Mouse (Mus musculus): Measurements from ENCODE around the gene Trim80.

- TF ChIP-seq MAZ (IDR thresholded peaks at IDR 0.05; ENCODE audit: low read depth, low read length) (no peak), MXI1 (IDR thresholded peaks at IDR 0.05; ENCODE audit: low read depth, low read length) (no peak), TAL1 (IDR thresholded peaks at IDR 0.05; ENCODE audit: low read length) (no peak), E2F4 (IDR thresholded peaks at IDR 0.05; ENCODE audit: borderline replicate concordance, low read depth, low read length) (no peak), CTCF (IDR thresholded peaks at IDR 0.05 in 2 of 3, conservative IDR thresholded peaks at IDR 0.05 in 1 of 3; ENCODE audit: control insufficient read depth in 1 of 3, insufficient read depth in 1 of 3, low read depth in 2 of 3, low read length in 3 of 3, poor library complexity in 1 of 3, severe bottlenecking in 1 of 3) (no peak), GATA1 (IDR thresholded peaks at IDR 0.05; ENCODE audit: low read depth, low read length) (no peak), TBP (IDR thresholded peaks at IDR 0.05; ENCODE audit: low read depth, low read length) (no peak), POLR2A (IDR thresholded peaks at IDR 0.05; ENCODE audit: control insufficient read depth in 1 of 2, insufficient read depth in 1 of 2, low read depth in 1 of 2, low read length in 2 of 2, poor library complexity in 1 of 2) (no peak)
Measured at GRCm38 (mm10) chr11:115467217-115467618, 26.9 kb downstream of the Trim80 start.
